Mouse (Mus musculus) gastrocnemius, postnatal 36 days (tissue): ENCODE results near the gene Laptm5. TPM values are rescaled to one million over a fixed set of nuclear protein-coding genes. Genes with fewer than 3 reads are reported as not detected.

Experiments used
- DNase-seq, 2 experiments: peaks; one replicate each; pipeline ENCODE4 v3.0.0; 2022
- intact Hi-C: fragments of 180-260 bp; cut with DNase I; formaldehyde crosslinking; loops from one replicate; pipeline ENCODE4 v1.15.1; 2025
- total RNA-seq, 2 experiments: library from RNA; stranded (reverse); gene quantifications; 2 replicates each; pipeline ENCODE4 v1.2.3; 2021

Laptm5 gene
- total RNA-seq, 2 experiments from 2014 or later = 4.4 to 7.9 TPM

- intact Hi-C loops = loop anchor here (2.0 kb wide), 1 partner anchor 51 kb away; no protein-coding TSS in a partner anchor
- no peak for DNase-seq
Observed at GRCm38 (mm10) chr4:130895701-130896100, 17.2 kb upstream of the Laptm5 start.

- DNase-seq = no peak
- intact Hi-C loops = loop anchor here (2.0 kb wide), 1 partner anchor 50 kb away; no protein-coding TSS in a partner anchor
Observed at GRCm38 (mm10) chr4:130896372-130896771, 16.6 kb upstream of the Laptm5 start.

DNA sequence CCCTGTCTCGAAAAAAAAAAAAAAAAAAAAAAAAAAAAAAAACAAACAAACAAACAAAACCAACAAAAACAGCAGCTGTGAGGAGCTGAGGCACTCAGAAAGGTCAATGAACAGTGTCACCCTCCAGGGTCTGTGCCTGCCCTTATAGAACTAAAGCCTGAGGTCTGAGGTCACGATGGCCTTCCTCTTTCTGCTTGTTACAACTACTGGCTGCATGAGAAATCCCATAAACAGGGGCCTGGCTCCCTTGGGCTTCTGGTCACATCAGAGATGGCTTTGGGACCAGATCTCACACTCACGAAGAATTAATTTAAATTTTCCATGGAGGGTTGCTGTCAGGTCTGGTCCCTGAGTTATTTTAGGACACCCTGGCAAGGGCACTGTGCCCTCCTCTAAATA, 13.5 kb upstream of the Laptm5 start:
- DNase-seq = no peak
- intact Hi-C loops = no loop called here

DNA sequence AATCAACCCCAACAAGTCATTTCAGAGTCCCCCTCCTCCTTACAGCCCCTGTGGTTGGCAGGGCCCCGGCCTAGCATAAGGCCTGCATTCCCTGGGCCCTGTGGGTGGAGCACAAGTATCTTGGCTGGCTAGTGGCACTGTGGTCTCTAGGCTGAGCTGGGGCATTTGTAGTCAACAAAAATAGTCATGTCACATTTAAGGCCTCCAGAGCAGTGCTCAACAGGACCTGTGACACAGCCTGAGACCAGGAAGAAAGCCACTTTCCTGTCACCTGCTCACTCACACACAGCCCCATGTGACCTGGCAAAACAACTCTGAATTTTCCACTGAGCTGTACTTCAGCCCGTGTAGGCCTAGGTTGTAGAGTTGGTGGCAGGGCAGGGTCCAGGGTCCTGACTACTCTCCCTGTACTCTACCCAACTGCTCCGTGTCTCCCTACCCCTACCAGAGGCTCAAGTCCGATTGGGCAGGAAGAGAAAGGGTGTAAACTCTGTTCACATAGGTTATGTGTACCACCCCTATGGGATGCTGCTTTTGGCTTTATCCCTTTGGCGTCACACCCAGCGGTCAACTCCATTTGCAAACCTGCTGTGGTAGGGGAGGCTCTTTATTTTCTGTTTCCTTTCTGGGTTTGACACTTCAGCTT, 13.0 kb upstream of the Laptm5 start:
- intact Hi-C loops = no loop called here
- no peak for DNase-seq

- no peak for DNase-seq
- intact Hi-C loops = no loop called here
Observed at GRCm38 (mm10) chr4:130900746-130901145, 12.2 kb upstream of the Laptm5 start.

GRCm38 (mm10) chr4:130902289-130902781, 10.6 kb upstream of the Laptm5 start:
- DNase-seq = no peak
- intact Hi-C loops = no loop called here

GRCm38 (mm10) chr4:130905025-130905424, 7.9 kb upstream of the Laptm5 start:
- intact Hi-C loops = no loop called here
- no peak for DNase-seq

GRCm38 (mm10) chr4:130905882-130906281, 7.0 kb upstream of the Laptm5 start:
- DNase-seq = no peak
- intact Hi-C loops = no loop called here

DNA sequence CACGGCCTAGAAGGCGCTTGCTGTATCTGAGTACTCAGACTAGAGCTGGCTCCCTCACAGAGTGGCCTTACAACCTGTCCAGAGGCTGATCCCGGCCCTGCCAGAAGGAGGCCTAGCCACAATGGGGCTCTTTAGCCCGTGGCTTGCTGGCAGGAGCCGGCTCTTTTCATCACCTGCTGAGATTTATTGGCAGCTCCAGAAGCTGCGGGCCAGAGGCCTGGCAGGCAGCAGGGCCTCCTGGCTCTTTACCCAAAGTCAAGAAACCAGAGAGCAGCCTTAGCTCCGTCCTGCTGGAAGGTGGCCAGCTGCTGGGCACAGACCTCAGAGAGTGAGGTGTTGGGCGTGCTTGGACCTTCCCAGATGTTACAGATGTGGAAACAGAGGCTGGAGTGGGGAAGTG, 6.6 kb upstream of the Laptm5 start:
- peak; percentile 74 to 76 for DNase-seq
- intact Hi-C loops = no loop called here

DNA sequence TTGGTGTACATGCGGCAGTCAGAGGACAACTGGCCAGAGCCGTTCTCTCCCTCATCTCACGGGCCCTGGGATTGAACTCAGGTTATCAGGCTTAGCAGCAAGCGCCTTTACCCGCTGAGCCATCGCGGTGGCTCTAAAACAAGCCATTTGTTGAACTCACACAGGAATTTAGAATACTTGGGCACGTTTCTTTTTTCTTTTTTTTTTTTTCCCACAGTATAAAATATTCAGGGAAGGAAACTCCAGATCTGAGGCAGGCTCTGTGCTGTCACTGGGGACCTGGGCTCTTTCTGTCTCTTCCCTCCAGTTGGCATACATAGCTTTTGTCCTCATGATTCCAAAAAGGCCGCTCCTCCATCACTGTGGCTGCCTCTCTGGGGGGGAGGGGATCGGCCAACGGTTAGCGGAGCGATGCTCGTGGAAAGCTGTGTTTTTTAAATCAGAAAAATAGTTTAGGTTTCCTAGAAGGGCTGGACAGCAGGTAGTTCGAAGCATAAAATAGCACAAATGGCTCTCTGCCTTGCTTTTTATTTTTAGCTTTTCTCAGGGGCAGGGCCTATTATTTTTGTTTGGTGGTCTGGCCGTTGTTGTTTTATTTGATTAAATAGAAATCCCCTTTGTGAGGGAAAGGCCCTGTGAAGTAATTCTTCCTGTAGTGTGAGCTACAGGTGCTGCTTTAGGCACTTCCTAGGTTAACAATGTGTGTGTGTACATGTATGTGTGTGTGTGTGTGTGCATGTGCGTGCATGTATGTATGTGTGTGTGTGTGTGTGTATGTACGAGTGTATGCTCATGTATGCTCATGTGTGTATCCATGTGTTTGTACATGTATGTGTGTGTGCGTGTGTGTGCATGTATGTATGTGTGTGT, 5.5 kb upstream of the Laptm5 start:
- intact Hi-C loops = no loop called here
- no peak for DNase-seq

DNA sequence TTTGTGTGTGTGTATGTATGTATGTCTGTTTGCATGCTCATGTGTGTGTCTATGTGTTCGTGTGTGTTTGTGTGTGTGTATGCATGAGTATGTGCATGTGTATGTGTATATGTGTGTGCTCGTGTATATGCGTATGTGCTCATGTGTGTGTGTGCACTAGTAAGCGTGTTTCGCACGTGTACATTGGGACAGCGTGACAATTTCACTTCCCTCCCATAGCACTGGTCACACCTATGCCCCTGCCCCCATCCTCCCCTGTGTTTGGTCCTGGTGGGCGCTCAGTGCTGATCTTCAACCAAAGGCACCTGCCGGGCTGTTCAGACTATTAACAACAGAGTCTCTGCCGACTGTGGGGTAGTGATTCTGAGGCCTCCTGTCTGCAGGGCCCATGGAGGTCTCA, 4.8 kb upstream of the Laptm5 start:
- DNase-seq = no peak

DNA sequence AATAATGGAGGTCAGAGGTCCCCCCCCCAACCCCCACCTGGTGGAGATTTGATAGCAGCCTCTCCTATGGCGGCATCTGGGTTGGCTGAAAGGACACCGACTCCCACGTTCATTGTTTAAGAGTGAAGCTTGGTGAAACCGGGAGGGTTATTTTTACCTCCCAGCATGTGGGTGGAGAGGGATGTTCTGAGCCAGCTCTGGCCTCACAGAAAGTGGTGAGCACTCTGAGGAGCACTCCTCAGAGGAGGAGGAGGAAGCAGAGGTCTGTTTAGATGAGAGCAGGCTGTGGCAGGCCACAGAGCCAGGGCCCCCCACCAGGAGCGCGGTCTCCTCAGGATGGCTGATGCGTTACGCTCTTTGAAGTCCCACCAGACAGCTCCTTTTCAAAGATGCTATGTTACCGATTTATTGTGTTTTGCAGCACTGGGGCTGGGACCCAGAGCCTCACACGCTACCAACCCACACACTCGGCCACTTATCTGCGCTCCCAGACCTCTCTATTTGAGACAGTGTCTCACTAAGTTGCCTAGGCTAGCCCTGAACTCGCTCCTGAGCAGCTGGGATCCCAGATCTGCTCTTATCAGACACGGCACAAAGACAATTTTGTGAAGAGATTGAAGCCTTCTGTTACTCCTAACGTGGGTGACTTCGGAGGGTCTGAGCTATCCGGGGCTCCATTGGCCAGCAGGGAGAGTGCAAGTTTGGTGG, 3.6 kb upstream of the Laptm5 start:
- DNase-seq = no peak
- intact Hi-C loops = no loop called here

More for the DNA sequence above, 4.8 kb upstream of the Laptm5 start:
- intact Hi-C loops = no loop called here

GRCm38 (mm10) chr4:130910666-130911065, 2.3 kb upstream of the Laptm5 start:
- DNase-seq = no peak
- intact Hi-C loops = no loop called here

GRCm38 (mm10) chr4:130912626-130913025, 299 bp upstream of the Laptm5 start:
- intact Hi-C loops = no loop called here
- DNase-seq = no peak

GRCm38 (mm10) chr4:130913511-130913910, 586 bp downstream of the Laptm5 start:
- intact Hi-C loops = no loop called here
- DNase-seq = no peak

GRCm38 (mm10) chr4:130914011-130914410, 1.1 kb downstream of the Laptm5 start:
- DNase-seq = no peak
- intact Hi-C loops = no loop called here

DNA sequence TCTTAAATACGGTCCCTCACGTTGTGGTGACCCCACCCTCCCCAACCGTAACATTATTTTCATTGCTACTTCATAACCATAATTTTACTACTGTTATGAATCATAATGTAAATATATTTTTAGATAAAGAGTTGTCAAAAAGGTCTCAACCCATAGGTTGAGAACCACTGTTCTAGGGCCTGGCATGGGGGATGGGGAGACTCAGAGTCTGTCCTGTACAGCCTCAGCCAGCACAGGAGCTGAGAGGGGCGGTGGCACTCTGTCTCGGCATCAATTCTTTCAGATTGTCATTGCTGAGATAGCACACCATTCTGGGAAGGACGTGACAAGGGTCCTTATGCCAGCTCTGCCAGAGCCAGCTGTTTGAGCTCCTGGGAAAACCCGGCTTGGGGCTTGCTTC, 1.6 kb downstream of the Laptm5 start:
- DNase-seq = no peak
- intact Hi-C loops = no loop called here

DNA sequence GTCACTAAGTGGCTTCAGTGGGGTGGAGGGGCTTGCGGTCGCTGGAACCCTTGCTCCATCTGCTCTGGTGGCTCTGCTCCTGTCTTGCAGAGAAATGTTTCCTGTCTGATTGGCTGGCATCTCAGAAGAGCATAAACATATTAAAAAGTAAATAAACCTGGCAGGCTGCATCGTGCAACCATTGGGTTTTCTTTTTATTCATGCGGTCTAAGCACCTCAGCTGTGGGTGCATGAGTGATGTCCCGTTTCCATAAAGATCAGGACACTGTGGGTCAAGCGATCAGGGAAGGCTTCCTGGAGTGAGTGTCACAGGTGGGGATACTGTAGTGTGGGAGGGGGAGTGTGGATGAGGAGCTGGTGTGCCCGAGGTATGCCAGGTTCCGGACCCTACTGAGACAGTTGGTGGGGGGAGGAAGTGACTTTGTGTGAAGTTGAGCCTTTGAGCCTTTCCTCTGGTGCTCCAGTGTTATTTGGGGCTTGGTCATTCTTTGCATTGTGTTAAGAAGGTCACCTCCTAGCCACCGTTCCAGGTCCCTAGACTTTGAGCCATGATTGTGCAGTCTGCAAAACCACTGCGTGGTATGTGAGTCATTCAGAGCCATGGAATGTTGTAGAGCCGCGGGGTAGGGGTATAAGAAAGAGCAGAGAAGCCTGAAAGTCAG, 2.2 kb downstream of the Laptm5 start:
- DNase-seq = no peak

DNA sequence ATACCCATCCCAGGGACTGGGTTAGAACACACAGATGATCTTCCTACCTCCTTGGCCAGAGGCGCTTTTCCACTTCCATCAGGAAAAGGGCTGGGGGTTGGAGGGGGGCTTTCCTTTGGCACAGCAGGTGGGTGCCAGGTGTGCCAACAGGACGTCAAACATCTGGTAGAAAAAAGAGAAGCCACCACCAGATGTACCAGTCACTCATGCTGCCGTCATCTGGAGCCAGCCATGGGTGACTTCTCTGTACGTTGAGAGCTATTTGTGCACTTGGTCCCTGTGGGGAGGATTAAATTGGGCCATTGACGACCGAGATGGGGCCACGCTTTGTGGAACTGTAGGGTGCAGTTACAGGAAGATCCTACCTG, 2.7 kb downstream of the Laptm5 start:
- intact Hi-C loops = no loop called here

More for the DNA sequence above, 2.2 kb downstream of the Laptm5 start:
- intact Hi-C loops = no loop called here

GRCm38 (mm10) chr4:130916639-130917038, 3.7 kb downstream of the Laptm5 start:
- intact Hi-C loops = no loop called here
- no peak for DNase-seq

More for the DNA sequence above, 2.7 kb downstream of the Laptm5 start:
- DNase-seq = no peak

DNA sequence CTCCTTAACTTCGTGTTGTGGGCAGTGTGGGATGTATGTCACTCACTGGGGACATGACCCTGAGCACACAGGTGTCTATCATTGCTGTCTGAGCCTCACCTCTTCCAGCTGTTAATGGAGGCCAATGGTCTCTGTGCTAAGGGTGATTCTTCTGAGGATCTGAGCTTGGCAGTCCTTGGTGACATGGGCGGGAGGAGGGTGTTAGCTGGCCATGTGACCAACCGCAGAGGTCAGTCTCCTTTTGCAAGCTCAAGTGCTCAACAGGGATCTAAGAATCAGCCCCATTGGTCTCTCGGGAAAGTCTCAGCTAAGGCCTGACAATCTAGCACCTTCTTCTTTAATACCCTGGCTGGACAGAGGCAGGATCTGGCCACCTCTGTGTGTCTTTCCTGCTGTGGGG, 4.6 kb downstream of the Laptm5 start:
- DNase-seq = no peak
- intact Hi-C loops = no loop called here
